Mouse (Mus musculus): ENCODE results near the gene Kctd2. TPM values are rescaled to one million over a fixed set of nuclear protein-coding genes. Genes with fewer than 3 reads are reported as not detected.
"Not testable (repeated sequence)": the region's sequence is repeated elsewhere in the genome, so short reads cannot be mapped to it uniquely, and the experiment has no call there.

Kctd2 gene
- polyA plus RNA-seq, 1 experiment from 2014 or later: 18.8 TPM

GRCm38 (mm10) chr11:115463397-115463796 lies 43.5 kb downstream of the Kctd2 start:
- ATAC-seq (replicated peaks; ENCODE audit: low FRiP score, low TSS enrichment, low read depth): peak; percentile 63; the same call in 1 of the 2 replicates
- Histone ChIP-seq H3K9me3 (ENCODE audit: control insufficient read depth, low read length) (no peaks in the 10 kb centered on the region), H3K9ac (ENCODE audit: low read length) (no peak overlapping the region), H3K4me1 (replicated peaks; ENCODE audit: control insufficient read depth, insufficient read depth, low read length) (peaks cover 7% of the 10 kb centered on the region), H3K27me3 (replicated peaks; ENCODE audit: control insufficient read depth, insufficient read depth, low read length) (no peaks in the 10 kb centered on the region), H3K27ac (ENCODE audit: low read depth) (no peak overlapping the region), H3K4me2 (ENCODE audit: low read length) (no peak overlapping the region), H3K4me3 (ENCODE audit: low read depth, low read length) (no peak overlapping the region), H3K36me3 (ENCODE audit: control insufficient read depth, insufficient read depth, low read length) (no peaks in the 10 kb centered on the region)
- DNase-seq (ENCODE audit: low spot score): no peak
- 45% methylated on average over 11 of the region's 11 CpGs for WGBS

GRCm38 (mm10) chr11:115464851-115465250 lies 44.9 kb downstream of the Kctd2 start:
- WGBS: 85% methylated on average over 8 of the region's 8 CpGs
- H3K9me3 ChIP-seq (ENCODE audit: control insufficient read depth, low read length): no peaks in the 10 kb centered on the region
- H3K27me3 ChIP-seq (replicated peaks; ENCODE audit: control insufficient read depth, insufficient read depth, low read length): no peaks in the 10 kb centered on the region
- H3K4me2 ChIP-seq (ENCODE audit: low read length): no peak overlapping the region
- no peak for DNase-seq (ENCODE audit: low spot score)
- peaks cover 7% of the 10 kb centered on the region for H3K4me1 ChIP-seq (replicated peaks; ENCODE audit: control insufficient read depth, insufficient read depth, low read length)
- H3K4me3 ChIP-seq (ENCODE audit: low read depth, low read length): no peak overlapping the region
- no peak overlapping the region for H3K27ac ChIP-seq (ENCODE audit: low read depth)
- no peak overlapping the region for H3K9ac ChIP-seq (ENCODE audit: low read length)
- no peak for ATAC-seq (replicated peaks; ENCODE audit: low FRiP score, low TSS enrichment, low read depth)
- no peaks in the 10 kb centered on the region for H3K36me3 ChIP-seq (ENCODE audit: control insufficient read depth, insufficient read depth, low read length)

GRCm38 (mm10) chr11:115467217-115467618 lies 47.3 kb downstream of the Kctd2 start:
- WGBS: 25% methylated on average over 4 of the region's 4 CpGs
- H3K27me3 ChIP-seq (replicated peaks; ENCODE audit: control insufficient read depth, insufficient read depth, low read length): no peaks in the 10 kb centered on the region
- ATAC-seq (replicated peaks; ENCODE audit: low FRiP score, low TSS enrichment, low read depth) (no peak), DNase-seq (ENCODE audit: low spot score) (no peak)
- H3K4me3 ChIP-seq (ENCODE audit: low read depth, low read length): no peak overlapping the region
- no peaks in the 10 kb centered on the region for H3K9me3 ChIP-seq (ENCODE audit: control insufficient read depth, low read length)
- H3K4me2 ChIP-seq (ENCODE audit: low read length): no peak overlapping the region
- no peaks in the 10 kb centered on the region for H3K36me3 ChIP-seq (ENCODE audit: control insufficient read depth, insufficient read depth, low read length)
- H3K9ac ChIP-seq (ENCODE audit: low read length): no peak overlapping the region
- H3K27ac ChIP-seq (ENCODE audit: low read depth): no peak overlapping the region
- peaks cover 7% of the 10 kb centered on the region for H3K4me1 ChIP-seq (replicated peaks; ENCODE audit: control insufficient read depth, insufficient read depth, low read length)

- Histone ChIP-seq H3K4me3 (ENCODE audit: low read depth, low read length) (no peak overlapping the region), H3K9me3 (ENCODE audit: control insufficient read depth, low read length) (no peaks in the 10 kb centered on the region), H3K4me1 (replicated peaks; ENCODE audit: control insufficient read depth, insufficient read depth, low read length) (peaks cover 22% of the 10 kb centered on the region), H3K36me3 (ENCODE audit: control insufficient read depth, insufficient read depth, low read length) (no peaks in the 10 kb centered on the region), H3K4me2 (ENCODE audit: low read length) (no peak overlapping the region), H3K9ac (ENCODE audit: low read length) (no peak overlapping the region), H3K27me3 (replicated peaks; ENCODE audit: control insufficient read depth, insufficient read depth, low read length) (no peaks in the 10 kb centered on the region), H3K27ac (ENCODE audit: low read depth) (no peak overlapping the region)
- DNase-seq (ENCODE audit: low spot score) (no peak), ATAC-seq (replicated peaks; ENCODE audit: low FRiP score, low TSS enrichment, low read depth) (no peak)
- WGBS: 90% methylated on average over 7 of the region's 7 CpGs
Observed at GRCm38 (mm10) chr11:115472183-115472582, 52.3 kb downstream of the Kctd2 start.

GRCm38 (mm10) chr11:115473626-115474275 lies 53.8 kb downstream of the Kctd2 start:
- Histone ChIP-seq H3K4me1 (replicated peaks; ENCODE audit: control insufficient read depth, insufficient read depth, low read length) (peaks cover 20% of the 10 kb centered on the region), H3K27me3 (replicated peaks; ENCODE audit: control insufficient read depth, insufficient read depth, low read length) (no peaks in the 10 kb centered on the region), H3K27ac (ENCODE audit: low read depth) (peak overlapping the region; percentile 51), H3K36me3 (ENCODE audit: control insufficient read depth, insufficient read depth, low read length) (no peaks in the 10 kb centered on the region), H3K4me3 (ENCODE audit: low read depth, low read length) (no peak overlapping the region), H3K9me3 (ENCODE audit: control insufficient read depth, low read length) (no peaks in the 10 kb centered on the region), H3K9ac (ENCODE audit: low read length) (peak overlapping the region; percentile 11; the same call in 1 of the 2 replicates), H3K4me2 (ENCODE audit: low read length) (peak overlapping the region; percentile 29; the same call in 1 of the 2 replicates)
- peak; percentile 45 for ATAC-seq (replicated peaks; ENCODE audit: low FRiP score, low TSS enrichment, low read depth)
- DNase-seq (ENCODE audit: low spot score): peak; percentile 100
- 11% methylated on average over 15 of the region's 15 CpGs for WGBS

- peak; percentile 93 for DNase-seq (ENCODE audit: low spot score)
Observed at GRCm38 (mm10) chr11:115475025-115475757, 55.3 kb downstream of the Kctd2 start, which contains the start of gene Armc7. Gene Armc7, plus strand, starts transcription at chr11:115475667.

GRCm38 (mm10) chr11:115475758-115476237 lies 55.9 kb downstream of the Kctd2 start:
- H3K27ac ChIP-seq (ENCODE audit: low read depth): no peak overlapping the region
- no peaks in the 10 kb centered on the region for H3K27me3 ChIP-seq (replicated peaks; ENCODE audit: control insufficient read depth, insufficient read depth, low read length)
- H3K9me3 ChIP-seq (ENCODE audit: control insufficient read depth, low read length): no peaks in the 10 kb centered on the region
- DNase-seq (ENCODE audit: low spot score): no peak
- peaks cover 20% of the 10 kb centered on the region for H3K4me1 ChIP-seq (replicated peaks; ENCODE audit: control insufficient read depth, insufficient read depth, low read length)
- H3K4me2 ChIP-seq (ENCODE audit: low read length): peak overlapping the region; percentile 94
- 4% methylated on average over 28 of the region's 28 CpGs for WGBS
- no peaks in the 10 kb centered on the region for H3K36me3 ChIP-seq (ENCODE audit: control insufficient read depth, insufficient read depth, low read length)
- H3K4me3 ChIP-seq (ENCODE audit: low read depth, low read length): peak overlapping the region; percentile 82
- ATAC-seq (replicated peaks; ENCODE audit: low FRiP score, low TSS enrichment, low read depth): no peak
- peak overlapping the region; percentile 60 for H3K9ac ChIP-seq (ENCODE audit: low read length)

More at GRCm38 (mm10) chr11:115475025-115475757, 55.3 kb downstream of the Kctd2 start, which contains the start of gene Armc7:
- WGBS: 1% methylated on average over 26 of the region's 26 CpGs
- peak within 1 kb of the TSS; percentile 82 for H3K4me3 ChIP-seq (ENCODE audit: low read depth, low read length)
- peak; percentile 95 for ATAC-seq (replicated peaks; ENCODE audit: low FRiP score, low TSS enrichment, low read depth)
- no peaks in the 10 kb centered on the region for H3K36me3 ChIP-seq (ENCODE audit: control insufficient read depth, insufficient read depth, low read length)
- H3K27ac ChIP-seq (ENCODE audit: low read depth): peak within 1 kb of the TSS; percentile 79
- peak within 1 kb of the TSS; percentile 94 for H3K4me2 ChIP-seq (ENCODE audit: low read length)
- H3K27me3 ChIP-seq (replicated peaks; ENCODE audit: control insufficient read depth, insufficient read depth, low read length): no peaks in the 10 kb centered on the region
- H3K4me1 ChIP-seq (replicated peaks; ENCODE audit: control insufficient read depth, insufficient read depth, low read length): peaks cover 20% of the 10 kb centered on the region
- H3K9me3 ChIP-seq (ENCODE audit: control insufficient read depth, low read length): no peaks in the 10 kb centered on the region
- H3K9ac ChIP-seq (ENCODE audit: low read length): peak within 1 kb of the TSS; percentile 60

GRCm38 (mm10) chr11:115476630-115477029 lies 56.7 kb downstream of the Kctd2 start:
- Histone ChIP-seq H3K9ac (ENCODE audit: low read length) (peak overlapping the region; percentile 60; the same call in 1 of the 2 replicates), H3K4me1 (replicated peaks; ENCODE audit: control insufficient read depth, insufficient read depth, low read length) (peaks cover 20% of the 10 kb centered on the region), H3K4me2 (ENCODE audit: low read length) (peak overlapping the region; percentile 94), H3K4me3 (ENCODE audit: low read depth, low read length) (peak overlapping the region; percentile 82)
- H3K27me3 ChIP-seq (replicated peaks; ENCODE audit: control insufficient read depth, insufficient read depth, low read length); H3K27ac ChIP-seq (ENCODE audit: low read depth); ATAC-seq (replicated peaks; ENCODE audit: low FRiP score, low TSS enrichment, low read depth); H3K36me3 ChIP-seq (ENCODE audit: control insufficient read depth, insufficient read depth, low read length); DNase-seq (ENCODE audit: low spot score); H3K9me3 ChIP-seq (ENCODE audit: control insufficient read depth, low read length): not testable (repeated sequence)
- 78% methylated on average over 4 of the region's 4 CpGs for WGBS

Data from intestine, embryonic 14.5 days (tissue).